Mouse (Mus musculus): ENCODE data around the gene Stx5a. TPM values are rescaled to one million over a fixed set of nuclear protein-coding genes. Genes with fewer than 3 reads are reported as not detected.

The Stx5a gene
- polyA plus RNA-seq, 1 experiment from 2014 or later: 83.4 TPM

DNA sequence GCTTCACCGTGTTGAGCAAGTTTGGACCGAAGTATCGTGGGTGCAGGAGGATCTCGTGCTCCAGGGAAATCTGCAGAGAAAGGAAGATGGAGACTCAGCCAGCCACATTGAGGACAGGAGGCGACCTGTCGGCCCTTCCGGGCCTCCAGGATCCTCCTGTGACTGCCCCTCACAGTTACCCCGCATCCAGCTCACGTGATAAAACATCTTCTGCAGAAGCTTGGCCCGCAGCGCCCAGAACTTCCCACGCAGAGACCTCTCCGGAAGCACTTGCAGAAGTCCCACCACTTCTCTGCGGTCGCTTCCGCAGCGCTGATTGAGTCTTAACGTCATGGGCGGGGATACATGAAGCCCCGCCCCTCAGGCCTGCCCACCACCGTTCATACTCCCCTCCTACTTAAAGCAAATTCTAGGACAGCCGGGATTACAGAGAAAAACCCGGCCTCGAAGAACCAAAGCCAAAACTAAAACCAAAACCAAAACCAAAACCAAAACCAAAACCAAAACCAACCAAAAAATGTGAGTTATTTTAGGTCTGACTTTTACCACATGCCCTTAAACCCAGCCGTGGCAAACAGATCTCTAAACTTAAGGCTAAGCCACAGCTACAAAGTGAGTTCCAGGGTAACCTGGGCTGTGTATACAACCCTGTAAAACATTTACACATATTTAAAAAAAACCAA is 57.2 kb downstream of the Stx5a start, which contains the start of gene Polr2g:
Gene Polr2g, minus strand, starts transcription at position 314 of the 683 bp plus-strand sequence.
- Histone ChIP-seq H3K36me3 (ENCODE audit: control insufficient read depth, insufficient read depth) (peaks cover 23% of the 10 kb centered on the region), H3K27me3 (replicated peaks; ENCODE audit: control insufficient read depth, insufficient read depth, low read length) (no peaks in the 10 kb centered on the region), H3K9me3 (ENCODE audit: control insufficient read depth) (no peaks in the 10 kb centered on the region), H3K4me1 (replicated peaks; ENCODE audit: control insufficient read depth, insufficient read depth, low read length) (0 out of 2 replicates have a peak, but pooled peaks cover 4% of the 10 kb centered on the region), H3K9ac (ENCODE audit: low read depth, low read length) (peak within 1 kb of the TSS; percentile 68), H3K27ac (ENCODE audit: low read depth, low read length) (peak within 1 kb of the TSS; percentile 71), H3K4me2 (replicated peaks; ENCODE audit: low read depth) (peak within 1 kb of the TSS; percentile 81), H3K4me3 (ENCODE audit: low read depth, low read length) (peak within 1 kb of the TSS; percentile 69)
- WGBS: 1% methylated on average over 25 of the region's 25 CpGs
- ATAC-seq: peak; percentile 74
- TF ChIP-seq CTCF (IDR thresholded peaks at IDR 0.05; ENCODE audit: low read depth): no peak

DNA sequence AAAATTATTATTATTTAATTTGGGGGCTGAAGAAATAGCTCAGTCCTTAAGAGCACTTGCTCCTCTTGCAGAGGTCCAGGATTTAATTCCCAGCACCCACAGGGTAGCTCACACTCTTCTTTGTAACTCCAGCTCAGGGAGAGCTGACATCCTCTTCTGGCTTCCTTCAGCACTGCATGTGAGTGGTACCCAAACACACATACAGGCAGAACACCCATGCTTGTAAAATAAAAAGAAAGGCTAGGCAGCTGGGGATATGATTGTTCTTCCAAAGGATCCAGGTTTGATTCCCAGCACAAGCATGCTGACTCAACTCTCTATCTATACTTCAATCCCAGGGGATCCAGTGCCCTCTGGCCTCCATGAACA is 57.7 kb downstream of the Stx5a start:
- H3K4me3 ChIP-seq (ENCODE audit: low read depth, low read length): peak overlapping the region; percentile 69
- no peak overlapping the region for H3K9ac ChIP-seq (ENCODE audit: low read depth, low read length)
- H3K4me1 ChIP-seq (replicated peaks; ENCODE audit: control insufficient read depth, insufficient read depth, low read length): 0 out of 2 replicates have a peak, but pooled peaks cover 4% of the 10 kb centered on the region
- peak overlapping the region; percentile 81 for H3K4me2 ChIP-seq (replicated peaks; ENCODE audit: low read depth)
- ATAC-seq: no peak
- H3K9me3 ChIP-seq (ENCODE audit: control insufficient read depth): no peaks in the 10 kb centered on the region
- no peak overlapping the region for H3K27ac ChIP-seq (ENCODE audit: low read depth, low read length)
- no peaks in the 10 kb centered on the region for H3K27me3 ChIP-seq (replicated peaks; ENCODE audit: control insufficient read depth, insufficient read depth, low read length)
- peak; percentile 21; the same call in 1 of the 2 replicates for TF ChIP-seq CTCF (IDR thresholded peaks at IDR 0.05; ENCODE audit: low read depth)
- peaks cover 17% of the 10 kb centered on the region for H3K36me3 ChIP-seq (ENCODE audit: control insufficient read depth, insufficient read depth)

DNA sequence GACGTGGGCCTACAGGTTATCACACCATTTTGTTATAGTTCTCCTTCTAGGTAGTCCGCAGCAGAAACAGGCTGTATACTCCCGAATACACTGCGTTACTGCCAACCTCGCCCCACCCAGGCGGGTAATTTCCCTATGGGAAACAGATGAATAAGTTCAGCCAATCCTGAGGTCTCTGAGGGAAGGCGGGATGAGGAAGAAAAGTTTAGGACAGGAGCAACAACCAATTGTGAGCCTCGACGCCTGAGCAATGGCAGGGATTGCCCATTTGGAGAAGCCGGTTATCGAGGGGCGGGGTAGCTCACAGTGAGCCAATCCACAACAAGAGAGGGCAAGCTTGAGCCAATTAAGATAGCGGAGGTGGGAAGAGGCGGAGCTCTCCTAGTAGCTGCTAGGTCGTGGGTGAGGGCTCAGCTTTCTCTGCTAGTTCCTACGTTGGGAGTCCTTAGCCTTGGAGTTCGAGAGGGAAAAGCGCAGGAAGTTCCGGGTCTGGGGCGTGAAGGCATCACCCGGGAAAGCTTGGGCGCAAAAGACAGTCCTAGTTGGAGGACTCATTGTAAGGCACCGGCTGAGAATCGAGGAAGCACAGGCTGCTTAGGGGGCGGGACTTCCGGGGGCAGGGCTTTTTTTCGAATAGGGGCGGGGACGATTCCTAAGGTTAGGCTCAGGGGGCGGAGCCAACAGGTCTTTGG is 61.1 kb downstream of the Stx5a start, which contains the start of gene Zbtb3:
Gene Zbtb3, plus strand, starts transcription at position 426 of the 692 bp plus-strand sequence.
- H3K4me2 ChIP-seq (replicated peaks; ENCODE audit: low read depth): peak within 1 kb of the TSS; percentile 77
- TF ChIP-seq CTCF (IDR thresholded peaks at IDR 0.05; ENCODE audit: low read depth): no peak
- H3K9ac ChIP-seq (ENCODE audit: low read depth, low read length): no peak within 1 kb of the TSS
- no peaks in the 10 kb centered on the region for H3K9me3 ChIP-seq (ENCODE audit: control insufficient read depth)
- H3K27me3 ChIP-seq (replicated peaks; ENCODE audit: control insufficient read depth, insufficient read depth, low read length): no peaks in the 10 kb centered on the region
- 0 out of 2 replicates have a peak, but pooled peaks cover under 1% of the 10 kb centered on the region for H3K4me1 ChIP-seq (replicated peaks; ENCODE audit: control insufficient read depth, insufficient read depth, low read length)
- WGBS: under 1% methylated on average over 30 of the region's 30 CpGs
- H3K36me3 ChIP-seq (ENCODE audit: control insufficient read depth, insufficient read depth): peaks cover 7% of the 10 kb centered on the region; the same call in 1 of the 2 replicates
- peak; percentile 98 for ATAC-seq
- H3K27ac ChIP-seq (ENCODE audit: low read depth, low read length): peak within 1 kb of the TSS; percentile 63; the same call in 1 of the 2 replicates
- peak within 1 kb of the TSS; percentile 49 for H3K4me3 ChIP-seq (ENCODE audit: low read depth, low read length)

DNA sequence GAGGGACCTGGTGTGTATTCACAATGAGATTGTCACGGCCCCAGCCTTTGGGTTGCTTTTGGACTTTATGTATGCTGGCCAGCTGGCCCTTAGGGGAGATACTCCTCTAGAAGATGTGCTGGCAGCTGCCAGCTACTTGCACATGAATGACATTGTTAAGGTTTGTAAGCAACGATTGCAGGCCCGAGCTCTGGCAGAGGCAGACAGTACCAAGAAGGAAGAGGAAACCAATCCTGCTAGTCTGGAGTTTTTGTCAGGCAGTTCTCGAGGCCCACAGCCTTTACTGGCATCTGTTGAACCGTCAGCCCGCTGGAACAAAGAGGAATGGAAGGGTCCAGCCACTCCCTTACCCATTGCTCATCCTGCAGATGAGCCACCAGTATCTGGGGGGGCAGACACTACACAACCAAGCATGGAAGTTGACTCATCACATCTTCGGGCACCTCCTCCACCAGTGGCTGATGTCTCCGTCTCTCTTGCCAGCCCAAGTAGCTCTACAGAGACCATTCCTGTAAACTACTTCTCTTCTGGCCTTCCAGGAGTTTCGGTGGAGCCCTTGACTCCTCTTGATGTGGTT is 62.1 kb downstream of the Stx5a start:
- 0 out of 2 replicates have a peak overlapping the region, but pooled peaks have one; percentile 63 for H3K27ac ChIP-seq (ENCODE audit: low read depth, low read length)
- no peak overlapping the region for H3K4me3 ChIP-seq (ENCODE audit: low read depth, low read length)
- 92% methylated on average over 9 of the region's 9 CpGs for WGBS

DNA sequence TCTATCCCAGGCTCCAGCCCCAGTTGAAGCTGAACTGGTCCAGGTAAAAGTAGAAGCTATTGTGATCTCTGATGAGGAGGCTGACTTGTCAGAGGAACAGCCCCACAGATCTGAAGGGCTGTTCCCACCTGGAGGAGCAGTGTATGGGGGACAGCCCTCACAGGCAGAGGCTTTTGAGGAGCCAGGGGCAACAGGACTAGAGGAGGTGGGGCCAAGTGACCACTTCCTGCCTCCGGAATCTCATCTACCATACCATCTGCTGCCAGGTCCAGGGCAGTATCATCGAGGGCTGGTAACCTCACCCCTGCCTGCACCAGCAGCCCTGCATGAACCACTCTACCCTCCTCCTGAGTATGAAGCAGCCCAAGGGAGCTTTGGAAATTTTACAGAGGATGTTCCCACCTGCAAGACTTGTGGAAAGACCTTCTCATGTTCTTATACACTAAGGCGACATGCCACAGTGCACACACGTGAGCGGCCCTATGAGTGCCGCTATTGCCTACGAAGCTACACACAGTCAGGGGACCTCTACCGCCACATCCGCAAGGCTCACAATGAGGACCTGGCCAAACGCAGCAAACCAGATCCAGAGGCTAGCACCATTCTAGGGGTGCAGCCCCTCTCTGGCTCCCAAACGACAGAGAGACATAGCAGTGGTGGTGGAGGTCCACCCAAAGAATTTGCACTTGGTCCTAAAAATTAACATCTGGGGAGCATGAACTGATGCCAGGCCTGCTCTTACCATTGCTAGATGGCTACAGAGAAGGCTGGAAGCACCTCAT is 62.9 kb downstream of the Stx5a start:
- no peak for TF ChIP-seq CTCF (IDR thresholded peaks at IDR 0.05; ENCODE audit: low read depth)
- 90% methylated on average over 11 of the region's 11 CpGs for WGBS

More for the DNA sequence above, 62.1 kb downstream of the Stx5a start:
- no peak for ATAC-seq
- Histone ChIP-seq H3K9me3 (ENCODE audit: control insufficient read depth) (no peaks in the 10 kb centered on the region), H3K9ac (ENCODE audit: low read depth, low read length) (no peak overlapping the region), H3K4me1 (replicated peaks; ENCODE audit: control insufficient read depth, insufficient read depth, low read length) (no peaks in the 10 kb centered on the region), H3K4me2 (replicated peaks; ENCODE audit: low read depth) (peak overlapping the region; percentile 77), H3K36me3 (ENCODE audit: control insufficient read depth, insufficient read depth) (peaks cover 15% of the 10 kb centered on the region), H3K27me3 (replicated peaks; ENCODE audit: control insufficient read depth, insufficient read depth, low read length) (no peaks in the 10 kb centered on the region)
- no peak for TF ChIP-seq CTCF (IDR thresholded peaks at IDR 0.05; ENCODE audit: low read depth)

More for the DNA sequence above, 62.9 kb downstream of the Stx5a start:
- Histone ChIP-seq H3K27me3 (replicated peaks; ENCODE audit: control insufficient read depth, insufficient read depth, low read length) (no peaks in the 10 kb centered on the region), H3K36me3 (ENCODE audit: control insufficient read depth, insufficient read depth) (peaks cover 17% of the 10 kb centered on the region), H3K4me2 (replicated peaks; ENCODE audit: low read depth) (no peak overlapping the region), H3K27ac (ENCODE audit: low read depth, low read length) (no peak overlapping the region), H3K4me3 (ENCODE audit: low read depth, low read length) (no peak overlapping the region), H3K9ac (ENCODE audit: low read depth, low read length) (no peak overlapping the region), H3K4me1 (replicated peaks; ENCODE audit: control insufficient read depth, insufficient read depth, low read length) (no peaks in the 10 kb centered on the region), H3K9me3 (ENCODE audit: control insufficient read depth) (no peaks in the 10 kb centered on the region)
- ATAC-seq: no peak

Small RNAs within 50 kb of the gene (microRNA-seq; reads per million reads assigned to microRNA genes)
- gene Mir6992: not detected

Other genes starting within 250 kb of the Stx5a start
- 0.05 and 0.13 TPM in 2 replicates for gene Slc22a8, start 150.2 kb upstream of the Stx5a start, polyA plus RNA-seq (2015; fragmentation: Nextera tagmentation; extraction: Ambion mirVana)
- gene Slc22a6, start 123.4 kb upstream of the Stx5a start, polyA plus RNA-seq (2015; fragmentation: Nextera tagmentation; extraction: Ambion mirVana): 0.03 and 0.10 TPM in 2 replicates
- 0.78 and 0.98 TPM in 2 replicates for gene Chrm1, start 77.6 kb upstream of the Stx5a start, polyA plus RNA-seq (2015; fragmentation: Nextera tagmentation; extraction: Ambion mirVana)
- 237 and 283 TPM in 2 replicates for gene Slc3a2, start 18.0 kb upstream of the Stx5a start, polyA plus RNA-seq (2015; fragmentation: Nextera tagmentation; extraction: Ambion mirVana)
- gene Wdr74, start 5.6 kb upstream of the Stx5a start, polyA plus RNA-seq (2015; fragmentation: Nextera tagmentation; extraction: Ambion mirVana): 32.8 and 33.4 TPM in 2 replicates
- 0.50 and 0.56 TPM in 2 replicates for gene 1700092M07Rik, start 695 bp upstream of the Stx5a start, polyA plus RNA-seq (2015; fragmentation: Nextera tagmentation; extraction: Ambion mirVana)
- 54.5 and 57.2 TPM in 2 replicates for gene Nxf1, start 15.7 kb downstream of the Stx5a start, polyA plus RNA-seq (2015; fragmentation: Nextera tagmentation; extraction: Ambion mirVana)
- 136 and 137 TPM in 2 replicates for gene Tmem223, start 29.6 kb downstream of the Stx5a start, polyA plus RNA-seq (2015; fragmentation: Nextera tagmentation; extraction: Ambion mirVana)
- 93.5 and 97.4 TPM in 2 replicates for gene Tmem179b, start 33.1 kb downstream of the Stx5a start, polyA plus RNA-seq (2015; fragmentation: Nextera tagmentation; extraction: Ambion mirVana)
- 12.0 and 13.2 TPM in 2 replicates for gene Taf6l, start 45.0 kb downstream of the Stx5a start, polyA plus RNA-seq (2015; fragmentation: Nextera tagmentation; extraction: Ambion mirVana)
- gene Polr2g, start 57.2 kb downstream of the Stx5a start, polyA plus RNA-seq (2015; fragmentation: Nextera tagmentation; extraction: Ambion mirVana): 114 and 115 TPM in 2 replicates
- 1.9 and 2.0 TPM in 2 replicates for gene Zbtb3, start 61.1 kb downstream of the Stx5a start, polyA plus RNA-seq (2015; fragmentation: Nextera tagmentation; extraction: Ambion mirVana)
- gene Ttc9c, start 77.9 kb downstream of the Stx5a start, polyA plus RNA-seq (2015; fragmentation: Nextera tagmentation; extraction: Ambion mirVana): 18.2 and 19.9 TPM in 2 replicates
- 5.4 and 6.0 TPM in 2 replicates for gene Hnrnpul2, start 78.6 kb downstream of the Stx5a start, polyA plus RNA-seq (2015; fragmentation: Nextera tagmentation; extraction: Ambion mirVana)
- gene AC129217.1, start 88.4 kb downstream of the Stx5a start, polyA plus RNA-seq (2015; fragmentation: Nextera tagmentation; extraction: Ambion mirVana): not detected in 2 replicates
- gene Bscl2, start 96.1 kb downstream of the Stx5a start, polyA plus RNA-seq (2015; fragmentation: Nextera tagmentation; extraction: Ambion mirVana): 43.2 and 47.2 TPM in 2 replicates
- gene Gng3, start 97.8 kb downstream of the Stx5a start, polyA plus RNA-seq (2015; fragmentation: Nextera tagmentation; extraction: Ambion mirVana): 9.4 and 10.9 TPM in 2 replicates
- 2.2 TPM in 2 replicates for gene Lrrn4cl, start 109.4 kb downstream of the Stx5a start, polyA plus RNA-seq (2015; fragmentation: Nextera tagmentation; extraction: Ambion mirVana)
- gene Ubxn1, start 130.1 kb downstream of the Stx5a start, polyA plus RNA-seq (2015; fragmentation: Nextera tagmentation; extraction: Ambion mirVana): 170 and 180 TPM in 2 replicates
- 65.4 and 67.9 TPM in 2 replicates for gene Uqcc3, start 139.5 kb downstream of the Stx5a start, polyA plus RNA-seq (2015; fragmentation: Nextera tagmentation; extraction: Ambion mirVana)
- 44.1 and 44.6 TPM in 2 replicates for gene Lbhd1, start 142.3 kb downstream of the Stx5a start, polyA plus RNA-seq (2015; fragmentation: Nextera tagmentation; extraction: Ambion mirVana)
- gene Gm49403, start 142.5 kb downstream of the Stx5a start, polyA plus RNA-seq (2015; fragmentation: Nextera tagmentation; extraction: Ambion mirVana): not detected in 2 replicates
- gene 1810009A15Rik, start 147.4 kb downstream of the Stx5a start, polyA plus RNA-seq (2015; fragmentation: Nextera tagmentation; extraction: Ambion mirVana): 54.5 and 55.6 TPM in 2 replicates
- not detected in 2 replicates for gene Gm49416, start 147.5 kb downstream of the Stx5a start, polyA plus RNA-seq (2015; fragmentation: Nextera tagmentation; extraction: Ambion mirVana)
- 14.5 and 16.1 TPM in 2 replicates for gene Ints5, start 151.6 kb downstream of the Stx5a start, polyA plus RNA-seq (2015; fragmentation: Nextera tagmentation; extraction: Ambion mirVana)
- 41.4 and 42.3 TPM in 2 replicates for gene Ganab, start 156.7 kb downstream of the Stx5a start, polyA plus RNA-seq (2015; fragmentation: Nextera tagmentation; extraction: Ambion mirVana)
- 36.6 and 37.5 TPM in 2 replicates for gene B3gat3, start 179.0 kb downstream of the Stx5a start, polyA plus RNA-seq (2015; fragmentation: Nextera tagmentation; extraction: Ambion mirVana)
- gene Rom1, start 187.9 kb downstream of the Stx5a start, polyA plus RNA-seq (2015; fragmentation: Nextera tagmentation; extraction: Ambion mirVana): 6.3 and 6.7 TPM in 2 replicates
- 12.0 and 13.6 TPM in 2 replicates for gene Eml3, start 188.1 kb downstream of the Stx5a start, polyA plus RNA-seq (2015; fragmentation: Nextera tagmentation; extraction: Ambion mirVana)
- gene Mta2, start 200.5 kb downstream of the Stx5a start, polyA plus RNA-seq (2015; fragmentation: Nextera tagmentation; extraction: Ambion mirVana): 53.1 and 54.1 TPM in 2 replicates
- gene Tut1, start 212.4 kb downstream of the Stx5a start, polyA plus RNA-seq (2015; fragmentation: Nextera tagmentation; extraction: Ambion mirVana): 10.7 and 11.1 TPM in 2 replicates
- gene Eef1g, start 225.6 kb downstream of the Stx5a start, polyA plus RNA-seq (2015; fragmentation: Nextera tagmentation; extraction: Ambion mirVana): 164 and 168 TPM in 2 replicates
- gene Ahnak, start 247.9 kb downstream of the Stx5a start, polyA plus RNA-seq (2015; fragmentation: Nextera tagmentation; extraction: Ambion mirVana): 26.2 and 30.1 TPM in 2 replicates

All from intestine, postnatal 0 days (tissue).